Mouse (Mus musculus): ENCODE results near the gene Lin7a.

DNA sequence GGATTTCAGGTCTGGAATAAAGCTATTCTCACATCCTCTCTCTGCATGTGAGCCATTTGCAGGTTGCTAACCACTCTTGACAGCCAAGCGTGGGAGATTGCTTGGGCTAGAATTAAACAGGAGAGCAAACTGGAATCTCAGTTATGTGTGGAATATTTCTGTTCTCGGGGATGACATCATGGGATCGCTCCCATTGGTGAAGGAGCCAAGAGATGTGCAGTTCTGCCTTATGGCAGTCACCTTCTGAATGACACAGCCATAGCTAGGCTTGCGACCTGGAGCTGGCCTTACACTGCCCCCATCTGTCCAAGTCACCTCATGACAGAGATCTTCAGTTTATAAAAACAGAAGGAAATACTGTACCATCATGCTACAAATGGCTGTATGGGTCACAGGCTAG is 118.0 kb downstream of the Lin7a start:
- TF ChIP-seq CTCF (IDR thresholded peaks at IDR 0.05; ENCODE audit: insufficient read depth, low read length) (peak; percentile 59; the same call in 1 of the 2 replicates), POLR2A (IDR thresholded peaks at IDR 0.05; ENCODE audit: borderline replicate concordance, extremely low read depth, low read depth, low read length) (no peak)

Data from lung, adult 2 months (tissue).